Mouse (Mus musculus): ENCODE measurements around the gene Kcnn3. TPM values are rescaled to one million over a fixed set of nuclear protein-coding genes. Genes with fewer than 3 reads are reported as not detected.

Kcnn3 gene
- total RNA-seq, 4 experiments from 2014 or later: 2.1 to 3.4 (median 2.4) TPM

Other genes starting within 250 kb of the Kcnn3 start
- gene Slc50a1, start 249.6 kb upstream of the Kcnn3 start, total RNA-seq (2022): 10 to 100 TPM; 16.6 to 27.0 (median 21.0) TPM
- gene Efna1, start 239.0 kb upstream of the Kcnn3 start, total RNA-seq (2022): 10 to 100 TPM; 28.2 to 36.1 (median 32.6) TPM
- gene Efna3, start 197.2 kb upstream of the Kcnn3 start, total RNA-seq (2022): under 1 TPM in 1 of 4 experiments, not detected in 3; 0.11 TPM
- gene Efna4, start 182.1 kb upstream of the Kcnn3 start, total RNA-seq (2022): under 1 TPM in 3 of 4 experiments, not detected in 1; 0.19 to 0.34 (median 0.27) TPM
- gene Adam15, start 170.2 kb upstream of the Kcnn3 start, total RNA-seq (2022): 10 to 100 TPM; 43.3 to 52.5 (median 48.6) TPM
- not detected for gene Dcst2, start 158.2 kb upstream of the Kcnn3 start, total RNA-seq (2022)
- gene Dcst1, start 154.9 kb upstream of the Kcnn3 start, total RNA-seq (2022): not detected
- 10 to 100 TPM; 19.6 to 23.2 (median 22.9) TPM for gene Zbtb7b, start 125.4 kb upstream of the Kcnn3 start, total RNA-seq (2022)
- 1 to 10 TPM in 2 of 4 experiments, under 1 TPM in 1, not detected in 1; 0.75 to 1.5 (median 1.2) TPM for gene Lenep, start 117.4 kb upstream of the Kcnn3 start, total RNA-seq (2022)
- 10 to 100 TPM; 55.5 to 71.8 (median 67.9) TPM for gene Flad1, start 108.3 kb upstream of the Kcnn3 start, total RNA-seq (2022)
- gene Cks1b, start 101.8 kb upstream of the Kcnn3 start, total RNA-seq (2022): 1 to 10 TPM; 3.8 to 5.4 (median 4.2) TPM
- 10 to 100 TPM; 33.3 to 37.7 (median 36.5) TPM for gene Shc1, start 101.7 kb upstream of the Kcnn3 start, total RNA-seq (2022)
- 10 to 100 TPM; 13.3 to 17.9 (median 14.9) TPM for gene Pygo2, start 90.0 kb upstream of the Kcnn3 start, total RNA-seq (2022)
- gene Pbxip1, start 83.5 kb upstream of the Kcnn3 start, total RNA-seq (2022): 10 to 100 TPM; 67.8 to 74.7 (median 71.2) TPM
- 1 to 10 TPM; 5.5 to 8.6 (median 7.5) TPM for gene Pmvk, start 65.6 kb upstream of the Kcnn3 start, total RNA-seq (2022)
- gene Adar, start 194.9 kb downstream of the Kcnn3 start, total RNA-seq (2022): 10 to 100 TPM; 10.8 to 13.0 (median 12.4) TPM
- gene Chrnb2, start 244.5 kb downstream of the Kcnn3 start, total RNA-seq (2022): under 1 TPM; 0.11 to 0.22 (median 0.16) TPM

Measured in heart, adult 8-10 months (tissue).